Mouse (Mus musculus): ENCODE results near the gene Fam53b.
A peak's percentile ranks its signal among the peaks of the same experiment; 100 is the strongest.

GRCm38 (mm10) chr7:132764314-132764713 is 49.4 kb downstream of the Fam53b start:
- TF ChIP-seq CTCF (conservative IDR thresholded peaks at IDR 0.05 in 1 of 2, IDR thresholded peaks at IDR 0.05 in 1 of 2; ENCODE audit: low read depth in 2 of 2, low read length in 2 of 2) (no peak), NELFE (IDR thresholded peaks at IDR 0.05; ENCODE audit: low read depth, low read length) (no peak; the same call in 1 of the 2 replicates), EP300 (IDR thresholded peaks at IDR 0.05; ENCODE audit: low read length) (peak; percentile 40), POLR2A (IDR thresholded peaks at IDR 0.05; ENCODE audit: low read depth, low read length) (peak; percentile 44), CHD2 (IDR thresholded peaks at IDR 0.05; ENCODE audit: low read length) (no peak; the same call in 1 of the 2 replicates), NRF1 (IDR thresholded peaks at IDR 0.05; ENCODE audit: low read depth, low read length) (no peak), ELF1 (IDR thresholded peaks at IDR 0.05; ENCODE audit: low read depth, low read length) (peak; percentile 67), MXI1 (IDR thresholded peaks at IDR 0.05; ENCODE audit: low read depth, low read length) (peak; percentile 62; the same call in 1 of the 2 replicates), SIN3A (IDR thresholded peaks at IDR 0.05; ENCODE audit: low read length) (no peak; the same call in 1 of the 2 replicates), BHLHE40 (IDR thresholded peaks at IDR 0.05; ENCODE audit: low read depth, low read length) (peak; percentile 68), PAX5 (IDR thresholded peaks at IDR 0.05; ENCODE audit: low read length) (no peak), ZNF384 (IDR thresholded peaks at IDR 0.05; ENCODE audit: low read depth, low read length) (no peak), POLR2AphosphoS2 (IDR thresholded peaks at IDR 0.05; ENCODE audit: low read depth, low read length) (no peak)

Data from CH12.LX (cell line).